ENCODE assay signal across 7 mouse cellular contexts in the genomic region with DNA sequence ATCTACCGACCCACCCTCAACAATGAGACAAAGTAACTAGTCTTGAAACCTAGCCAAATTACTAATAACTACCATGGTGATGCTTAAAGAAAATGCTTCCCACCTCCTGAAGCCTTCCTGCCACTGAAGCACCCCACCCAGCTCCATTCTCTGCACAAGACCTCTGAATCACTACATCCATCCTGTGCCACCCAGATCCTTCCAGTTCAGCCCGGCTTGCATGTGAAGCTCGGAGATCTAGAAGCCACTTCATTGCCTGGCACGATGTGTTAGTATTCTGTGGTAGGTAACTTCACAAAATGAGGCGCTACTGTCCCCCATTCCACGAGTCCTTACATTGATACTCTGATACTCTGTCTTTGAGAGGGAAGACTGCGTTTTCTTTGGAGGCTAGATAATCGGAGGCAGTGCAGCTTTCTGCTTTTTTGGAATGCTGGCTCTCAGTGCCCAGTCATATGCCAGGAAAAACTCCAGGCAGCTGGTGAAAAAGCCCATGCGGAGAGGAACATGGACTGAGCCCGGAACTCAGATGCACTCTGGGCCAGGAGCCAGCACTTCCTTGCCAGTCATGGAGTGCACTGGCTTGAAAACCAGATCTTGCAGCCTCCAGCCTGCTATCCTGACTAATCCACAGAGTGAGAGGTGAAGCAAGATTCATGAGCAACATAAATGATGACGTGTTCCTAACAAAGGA. TPM values are rescaled to one million over a fixed set of nuclear protein-coding genes. Genes with fewer than 3 reads are reported as not detected.
DNase-seq lines count a peak whose midpoint lies in the region; ATAC-seq lines count a peak whose summit lies in the region.

No protein-coding gene starts in this region.

- ATAC-seq in inflammation-experienced regulatory T-cells, adult 6 months, result no peak

- DNase-seq in urinary bladder, postnatal 14 days (ENCODE audit: low spot score), result peak; percentile 51
- DNase-seq in urinary bladder, postnatal 25 days (ENCODE audit: low spot score), result no peak
- DNase-seq in cerebellum, postnatal 10 days, result peak; percentile 99 to 100
- peak; percentile 61 for DNase-seq in heart, adult 8-10 months (ENCODE audit: low spot score)
- peak; percentile 56 to 80 for DNase-seq in layer of hippocampus, postnatal 25 days (ENCODE audit: extremely low spot score in 1 of 2, low spot score in 1 of 2)
- peak; percentile 41 for DNase-seq in skeletal muscle tissue, adult 2 months (ENCODE audit: low read depth, low spot score)

RNA-seq across cellular contexts. Expression of a gene that starts 16.5 kb away (rescaled TPM):
- total RNA-seq in heart, adult 8-10 months (2022), result 10 to 100 TPM; 39.0 to 46.8 (median 41.1) TPM
- 10 to 100 TPM; 56.8 to 64.6 TPM for total RNA-seq in layer of hippocampus, postnatal 25 days (2021)
- polyA plus RNA-seq in inflammation-experienced regulatory T-cells, adult 6 months (2017; shearing (Covaris generic)), result 1 to 10 TPM; 6.8 to 7.8 (median 7.3) TPM

RNA-seq across cellular contexts. Expression of a gene that starts 38.0 kb away (rescaled TPM):
- 10 to 100 TPM in 3 of 4 experiments, 1 to 10 TPM in 1; 8.5 to 11.0 (median 10.2) TPM for total RNA-seq in heart, adult 8-10 months (2022)
- 10 to 100 TPM; 31.4 to 40.8 TPM for total RNA-seq in layer of hippocampus, postnatal 25 days (2021)
- polyA plus RNA-seq in inflammation-experienced regulatory T-cells, adult 6 months (2017; shearing (Covaris generic)), result 10 to 100 TPM; 32.2 to 59.2 (median 46.8) TPM
